Mouse (Mus musculus): Measurements from ENCODE around the gene Ufm1. TPM values are rescaled to one million over a fixed set of nuclear protein-coding genes. Genes with fewer than 3 reads are reported as not detected.

The Ufm1 gene
- 2.1 and 12.2 TPM in 2 replicates for polyA plus RNA-seq (2012; rRNA removed; ENCODE audit: low replicate concordance)

GRCm38 (mm10) chr3:53863383-53864220 is at the start of gene Ufm1:
Ufm1 (minus strand) TSS chr3:53863830.

GRCm38 (mm10) chr3:53844786-53845185 is 18.8 kb downstream of the Ufm1 start, which contains the start of gene Gm10985:
Gm10985 (plus strand) TSS chr3:53845086.

Other genes starting within 250 kb of the Ufm1 start
- 0.54 and 0.79 TPM in 2 replicates for gene Frem2, start 206.5 kb downstream of the Ufm1 start, polyA plus RNA-seq (2012; rRNA removed; ENCODE audit: low replicate concordance)
- not detected in 2 replicates for gene Gm10985, start 18.7 kb downstream of the Ufm1 start, polyA plus RNA-seq (2012; rRNA removed; ENCODE audit: low replicate concordance)

Data from mammary gland, adult 2 months (tissue).